Mouse (Mus musculus): Measurements from ENCODE around the gene Gm3417. TPM values are rescaled to one million over a fixed set of nuclear protein-coding genes. Genes with fewer than 3 reads are reported as not detected.
A peak's percentile ranks its signal among the peaks of the same experiment; 100 is the strongest.
"Not testable (repeated sequence)": the region's sequence is repeated elsewhere in the genome, so short reads cannot be mapped to it uniquely, and the experiment has no call there.

Gene Gm3417
- total RNA-seq (2021): not detected
- not detected in 2 replicates for polyA plus RNA-seq (2012; rRNA removed)
- long read RNA-seq, partial matches to known transcripts: 0 of 1 reads
- long read RNA-seq, other reads (novel, unspliced or antisense): 1 of 1 reads

DNA sequence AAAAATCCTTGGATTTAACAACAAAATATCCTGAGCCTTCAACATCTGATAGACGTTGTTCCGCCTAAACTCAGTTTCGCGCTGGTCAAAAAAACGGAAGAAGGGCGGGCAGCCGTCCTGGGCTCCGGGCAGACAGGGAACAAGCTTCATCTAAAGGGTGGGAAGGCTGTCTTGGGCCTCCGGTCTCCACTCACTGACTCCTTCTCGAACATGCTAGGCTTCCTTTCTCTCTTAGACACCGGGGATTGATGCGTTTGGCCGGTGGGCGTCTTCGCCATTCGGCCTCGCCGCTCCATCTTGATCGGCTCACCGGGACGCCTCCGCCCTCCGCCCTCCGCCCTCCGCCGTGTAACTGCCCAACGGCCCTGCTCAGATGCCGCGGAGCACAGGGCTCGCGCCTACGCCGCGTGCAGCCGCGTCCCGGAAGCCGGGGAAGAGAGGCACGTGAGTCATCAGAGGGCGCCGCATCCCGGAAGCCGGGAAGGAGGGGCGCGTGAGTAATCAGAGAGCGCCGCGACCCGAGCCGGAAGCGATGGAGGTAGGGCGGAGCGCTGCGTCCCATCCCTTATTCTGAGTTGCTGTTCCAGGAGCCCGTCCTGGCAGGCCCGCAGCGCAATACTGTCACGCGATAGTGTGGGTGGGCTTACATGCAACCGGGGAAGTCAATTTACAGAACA is at the start of gene Gm3417, which contains the start of gene 9030025P20Rik:
Gene Gm3417, minus strand, starts transcription at position 429 of the 677 bp plus-strand sequence.
Gene 9030025P20Rik, plus strand, starts transcription at position 107 of the 677 bp plus-strand sequence.
- H3K36me3 ChIP-seq (ENCODE audit: control insufficient read depth, insufficient read depth, low read length); H3K4me1 ChIP-seq (ENCODE audit: control insufficient read depth, insufficient read depth, low read length); DNase-seq; intact Hi-C loops (cut with DNase I); H3K79me2 ChIP-seq (replicated peaks; ENCODE audit: control insufficient read depth, insufficient read depth, low read length); H3K9ac ChIP-seq (ENCODE audit: low read depth, low read length); H3K27ac ChIP-seq; H3K27me3 ChIP-seq (ENCODE audit: control insufficient read depth, insufficient read depth, low read length); H3K4me3 ChIP-seq: not testable (repeated sequence)
- WGBS: no CpG with 5 or more reads among the region's 60 CpGs

DNA sequence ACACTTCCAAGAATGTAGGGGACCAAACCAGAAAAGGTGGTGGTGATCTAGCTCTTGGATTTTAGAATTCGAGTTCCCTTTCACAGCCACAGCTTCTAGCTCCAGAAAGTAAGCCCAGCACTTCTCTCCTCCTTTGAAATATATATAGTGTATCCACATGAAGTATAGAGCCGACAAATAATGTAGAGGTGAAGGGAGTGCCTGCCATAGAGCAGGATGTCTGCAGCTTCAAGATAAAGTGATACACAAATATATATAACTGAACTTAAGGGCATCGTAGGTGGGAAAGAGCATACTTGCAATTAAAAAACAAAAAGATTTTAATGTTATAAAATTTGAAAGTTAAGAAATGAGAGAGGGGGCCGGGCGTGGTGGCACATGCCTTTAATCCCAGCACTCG is 46.9 kb upstream of the Gm3417 start:
- DNase-seq; H3K27ac ChIP-seq; H3K36me3 ChIP-seq (ENCODE audit: control insufficient read depth, insufficient read depth, low read length); H3K9ac ChIP-seq (ENCODE audit: low read depth, low read length); H3K4me1 ChIP-seq (ENCODE audit: control insufficient read depth, insufficient read depth, low read length); H3K79me2 ChIP-seq (replicated peaks; ENCODE audit: control insufficient read depth, insufficient read depth, low read length); H3K27me3 ChIP-seq (ENCODE audit: control insufficient read depth, insufficient read depth, low read length); H3K4me3 ChIP-seq; intact Hi-C loops (cut with DNase I): not testable (repeated sequence)
- WGBS: no CpG with 5 or more reads among the region's 6 CpGs

DNA sequence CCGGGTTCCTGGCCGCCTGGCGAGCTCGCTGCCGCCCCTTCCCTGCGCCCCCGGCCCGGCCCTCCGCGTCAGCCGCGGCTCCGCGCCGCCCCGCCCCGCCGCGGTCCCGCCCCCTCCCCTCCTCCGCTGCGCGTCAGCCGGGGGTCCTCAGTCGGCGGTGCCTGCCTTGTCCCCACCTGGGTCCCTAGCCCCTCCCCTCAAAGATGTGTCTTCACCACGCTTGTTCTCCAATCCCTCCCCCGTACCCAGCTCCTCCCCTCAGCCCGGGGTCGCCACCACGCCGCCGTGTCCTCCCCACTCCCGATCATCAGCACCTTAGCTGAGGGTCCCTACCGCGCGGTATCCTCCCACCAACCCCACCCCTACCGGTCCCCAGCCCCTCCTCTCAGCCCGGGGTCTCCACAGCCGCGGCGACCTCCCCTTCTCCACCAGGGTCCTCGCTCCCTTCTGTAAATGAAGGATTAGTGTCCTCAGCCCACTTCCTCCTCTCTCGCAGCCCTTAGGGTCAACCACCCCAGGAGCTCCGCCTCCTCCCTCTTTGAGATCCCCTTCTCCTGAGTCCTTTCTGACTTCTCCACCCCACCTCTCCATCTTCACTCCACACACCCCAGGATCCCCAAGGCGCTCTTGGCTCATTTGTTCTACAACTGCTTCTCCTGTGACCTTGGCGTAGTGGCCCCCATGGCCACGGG is 46.1 kb upstream of the Gm3417 start:
- DNase-seq; H3K27ac ChIP-seq; H3K36me3 ChIP-seq (ENCODE audit: control insufficient read depth, insufficient read depth, low read length); H3K9ac ChIP-seq (ENCODE audit: low read depth, low read length); H3K27me3 ChIP-seq (ENCODE audit: control insufficient read depth, insufficient read depth, low read length); H3K79me2 ChIP-seq (replicated peaks; ENCODE audit: control insufficient read depth, insufficient read depth, low read length); intact Hi-C loops (cut with DNase I); H3K4me3 ChIP-seq; H3K4me1 ChIP-seq (ENCODE audit: control insufficient read depth, insufficient read depth, low read length): not testable (repeated sequence)
- no CpG with 5 or more reads among the region's 48 CpGs for WGBS

DNA sequence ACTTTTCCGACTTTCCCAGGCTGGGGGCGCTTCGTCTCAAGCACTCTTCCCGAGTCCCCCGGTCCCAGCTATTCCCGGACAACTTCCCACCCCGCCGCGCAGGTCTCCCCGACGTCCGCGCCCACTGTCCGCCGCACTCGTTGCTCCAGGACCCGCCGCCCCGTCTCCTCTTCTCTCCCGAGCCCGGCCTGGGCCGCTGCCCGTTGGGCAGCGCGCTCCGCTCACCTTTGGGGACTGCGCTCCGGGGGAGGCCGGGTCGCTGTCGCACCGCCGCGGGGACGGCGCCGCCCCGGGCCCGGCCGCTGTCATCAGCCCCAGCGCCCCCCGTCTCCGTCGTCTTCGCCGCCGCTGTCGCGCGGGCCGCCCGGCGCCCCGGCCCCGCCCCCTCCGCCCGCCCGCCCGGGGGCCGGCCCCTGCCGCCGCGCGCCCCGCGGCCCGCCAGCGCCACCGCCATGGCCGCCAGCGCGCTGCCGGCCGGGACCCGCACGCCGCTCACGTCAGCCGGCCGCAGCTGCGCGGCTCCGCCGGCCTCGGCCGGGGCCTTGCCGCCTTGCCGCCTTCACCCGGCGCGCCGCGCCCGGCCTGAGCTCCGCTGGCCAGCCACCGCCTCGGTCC is 45.4 kb upstream of the Gm3417 start:
- H3K36me3 ChIP-seq (ENCODE audit: control insufficient read depth, insufficient read depth, low read length); H3K9ac ChIP-seq (ENCODE audit: low read depth, low read length): not testable (repeated sequence)
- no CpG with 5 or more reads among the region's 97 CpGs for WGBS

DNA sequence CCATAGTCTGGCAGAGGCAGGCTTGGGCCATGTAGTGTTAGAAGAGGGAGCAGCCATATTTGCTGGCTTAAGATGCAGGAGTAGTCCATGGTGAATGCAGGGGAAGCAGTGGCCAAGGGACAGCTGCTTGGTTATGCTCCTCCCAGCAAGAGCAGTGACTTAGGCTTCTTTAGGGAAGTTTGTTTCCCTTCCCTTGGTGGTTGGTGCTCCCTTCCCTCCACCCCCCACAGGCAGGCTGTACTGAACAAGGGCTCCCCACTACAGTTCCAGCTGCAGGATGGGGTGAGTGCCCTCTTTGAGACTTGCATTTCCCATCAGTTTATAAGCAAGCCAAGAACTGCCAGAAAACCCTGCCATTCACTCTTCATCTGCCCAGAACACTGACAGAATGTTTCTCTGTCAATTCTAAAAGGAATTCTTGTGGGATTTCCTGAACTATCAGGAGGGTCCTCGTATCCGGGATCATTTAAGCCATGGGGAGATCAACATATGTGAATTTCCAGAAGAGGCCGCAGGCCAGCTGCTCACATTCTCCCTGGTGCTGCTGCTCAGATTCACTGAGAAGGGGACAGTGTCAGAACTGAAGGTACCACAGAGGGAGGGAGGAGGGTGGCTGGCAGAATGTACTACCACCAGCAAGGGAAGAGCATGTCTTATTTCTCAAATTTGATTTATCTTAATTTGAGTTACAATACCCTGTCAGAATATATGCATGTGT is 43.1 kb upstream of the Gm3417 start:
- intact Hi-C loops (cut with DNase I); H3K27me3 ChIP-seq (ENCODE audit: control insufficient read depth, insufficient read depth, low read length); H3K79me2 ChIP-seq (replicated peaks; ENCODE audit: control insufficient read depth, insufficient read depth, low read length); H3K27ac ChIP-seq; H3K9ac ChIP-seq (ENCODE audit: low read depth, low read length); H3K4me3 ChIP-seq; H3K36me3 ChIP-seq (ENCODE audit: control insufficient read depth, insufficient read depth, low read length); H3K4me1 ChIP-seq (ENCODE audit: control insufficient read depth, insufficient read depth, low read length): not testable (repeated sequence)
- DNase-seq: peak; percentile 37 to 57
- 85% methylated on average over 3 of the region's 3 CpGs for WGBS

More for the DNA sequence above, 45.4 kb upstream of the Gm3417 start:
- H3K27ac ChIP-seq; intact Hi-C loops (cut with DNase I); H3K4me3 ChIP-seq; H3K27me3 ChIP-seq (ENCODE audit: control insufficient read depth, insufficient read depth, low read length); H3K4me1 ChIP-seq (ENCODE audit: control insufficient read depth, insufficient read depth, low read length); H3K79me2 ChIP-seq (replicated peaks; ENCODE audit: control insufficient read depth, insufficient read depth, low read length); DNase-seq: not testable (repeated sequence)

DNA sequence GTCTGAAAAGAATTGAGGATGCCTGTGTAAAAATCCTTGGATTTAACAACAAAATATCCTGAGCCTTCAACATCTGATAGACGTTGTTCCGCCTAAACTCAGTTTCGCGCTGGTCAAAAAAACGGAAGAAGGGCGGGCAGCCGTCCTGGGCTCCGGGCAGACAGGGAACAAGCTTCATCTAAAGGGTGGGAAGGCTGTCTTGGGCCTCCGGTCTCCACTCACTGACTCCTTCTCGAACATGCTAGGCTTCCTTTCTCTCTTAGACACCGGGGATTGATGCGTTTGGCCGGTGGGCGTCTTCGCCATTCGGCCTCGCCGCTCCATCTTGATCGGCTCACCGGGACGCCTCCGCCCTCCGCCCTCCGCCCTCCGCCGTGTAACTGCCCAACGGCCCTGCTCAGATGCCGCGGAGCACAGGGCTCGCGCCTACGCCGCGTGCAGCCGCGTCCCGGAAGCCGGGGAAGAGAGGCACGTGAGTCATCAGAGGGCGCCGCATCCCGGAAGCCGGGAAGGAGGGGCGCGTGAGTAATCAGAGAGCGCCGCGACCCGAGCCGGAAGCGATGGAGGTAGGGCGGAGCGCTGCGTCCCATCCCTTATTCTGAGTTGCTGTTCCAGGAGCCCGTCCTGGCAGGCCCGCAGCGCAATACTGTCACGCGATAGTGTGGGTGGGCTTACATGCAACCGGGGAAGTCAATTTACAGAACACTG is 31.3 kb upstream of the Gm3417 start, which contains the start of gene Gm3435:
Gene Gm3435, plus strand, starts transcription at position 471 of the 708 bp plus-strand sequence.
- H3K4me3 ChIP-seq; DNase-seq; H3K27ac ChIP-seq; H3K4me1 ChIP-seq (ENCODE audit: control insufficient read depth, insufficient read depth, low read length); H3K36me3 ChIP-seq (ENCODE audit: control insufficient read depth, insufficient read depth, low read length); H3K79me2 ChIP-seq (replicated peaks; ENCODE audit: control insufficient read depth, insufficient read depth, low read length); H3K9ac ChIP-seq (ENCODE audit: low read depth, low read length); H3K27me3 ChIP-seq (ENCODE audit: control insufficient read depth, insufficient read depth, low read length); intact Hi-C loops (cut with DNase I): not testable (repeated sequence)
- WGBS: no CpG with 5 or more reads among the region's 60 CpGs

DNA sequence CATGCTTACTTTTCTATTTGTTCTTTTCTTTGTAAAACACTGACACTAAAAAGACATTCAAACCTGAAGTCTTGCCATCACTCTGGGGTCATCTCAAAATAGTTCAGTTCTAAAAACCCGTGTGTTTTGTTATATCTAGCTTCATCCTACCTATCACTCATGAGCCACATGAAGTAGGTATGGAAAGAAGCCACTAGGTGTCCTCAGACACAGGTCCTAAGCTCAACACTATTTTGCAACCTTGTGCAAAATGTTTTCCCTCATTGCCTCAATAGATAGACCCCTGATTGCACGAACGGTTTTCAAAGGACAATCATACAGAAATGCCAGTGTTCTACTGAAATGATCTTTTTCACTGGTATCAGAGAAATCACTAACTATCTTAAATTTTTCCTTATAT is 30.5 kb upstream of the Gm3417 start:
- H3K4me1 ChIP-seq (ENCODE audit: control insufficient read depth, insufficient read depth, low read length); H3K4me3 ChIP-seq; DNase-seq; H3K79me2 ChIP-seq (replicated peaks; ENCODE audit: control insufficient read depth, insufficient read depth, low read length); H3K27ac ChIP-seq; H3K9ac ChIP-seq (ENCODE audit: low read depth, low read length); H3K36me3 ChIP-seq (ENCODE audit: control insufficient read depth, insufficient read depth, low read length); H3K27me3 ChIP-seq (ENCODE audit: control insufficient read depth, insufficient read depth, low read length); intact Hi-C loops (cut with DNase I): not testable (repeated sequence)
- WGBS: no CpG with 5 or more reads among the region's 3 CpGs

DNA sequence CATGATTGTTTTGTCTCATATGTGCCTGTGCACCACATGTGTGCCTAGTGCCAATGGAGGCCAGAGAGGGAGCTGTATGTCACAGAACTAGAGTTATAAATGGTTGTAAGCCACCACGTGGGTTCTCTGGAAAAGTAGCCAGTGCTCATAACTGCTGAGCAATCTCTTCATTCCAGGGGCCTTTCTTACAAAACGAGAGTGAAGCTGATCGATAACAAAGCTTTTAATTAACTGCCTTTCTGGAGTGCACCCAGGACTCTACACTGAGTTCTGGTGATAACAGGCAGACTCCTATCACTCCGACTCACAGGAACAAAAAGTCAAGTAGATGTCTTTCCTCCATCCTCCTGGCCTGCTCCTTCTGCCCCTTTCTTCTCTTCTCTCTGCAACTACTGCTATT is 21.5 kb upstream of the Gm3417 start:
- not testable (repeated sequence) for H3K36me3 ChIP-seq (ENCODE audit: control insufficient read depth, insufficient read depth, low read length); H3K4me3 ChIP-seq

DNA sequence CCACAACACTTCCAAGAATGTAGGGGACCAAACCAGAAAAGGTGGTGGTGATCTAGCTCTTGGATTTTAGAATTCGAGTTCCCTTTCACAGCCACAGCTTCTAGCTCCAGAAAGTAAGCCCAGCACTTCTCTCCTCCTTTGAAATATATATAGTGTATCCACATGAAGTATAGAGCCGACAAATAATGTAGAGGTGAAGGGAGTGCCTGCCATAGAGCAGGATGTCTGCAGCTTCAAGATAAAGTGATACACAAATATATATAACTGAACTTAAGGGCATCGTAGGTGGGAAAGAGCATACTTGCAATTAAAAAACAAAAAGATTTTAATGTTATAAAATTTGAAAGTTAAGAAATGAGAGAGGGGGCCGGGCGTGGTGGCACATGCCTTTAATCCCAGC is 15.6 kb upstream of the Gm3417 start:
- H3K4me3 ChIP-seq; H3K27ac ChIP-seq; H3K27me3 ChIP-seq (ENCODE audit: control insufficient read depth, insufficient read depth, low read length); H3K9ac ChIP-seq (ENCODE audit: low read depth, low read length); H3K79me2 ChIP-seq (replicated peaks; ENCODE audit: control insufficient read depth, insufficient read depth, low read length); H3K36me3 ChIP-seq (ENCODE audit: control insufficient read depth, insufficient read depth, low read length); intact Hi-C loops (cut with DNase I); H3K4me1 ChIP-seq (ENCODE audit: control insufficient read depth, insufficient read depth, low read length); DNase-seq: not testable (repeated sequence)
- no CpG with 5 or more reads among the region's 5 CpGs for WGBS

More for the DNA sequence above, 21.5 kb upstream of the Gm3417 start:
- H3K79me2 ChIP-seq (replicated peaks; ENCODE audit: control insufficient read depth, insufficient read depth, low read length); intact Hi-C loops (cut with DNase I); H3K4me1 ChIP-seq (ENCODE audit: control insufficient read depth, insufficient read depth, low read length); H3K27me3 ChIP-seq (ENCODE audit: control insufficient read depth, insufficient read depth, low read length); DNase-seq; H3K9ac ChIP-seq (ENCODE audit: low read depth, low read length); H3K27ac ChIP-seq: not testable (repeated sequence)
- whole genome bisulfite sequencing: no CpG with 5 or more reads among the region's 4 CpGs

Data from heart, adult 2 months (tissue).